Mouse (Mus musculus) embryonic facial prominence, embryonic 12.5 days (tissue): ENCODE results near the gene Pnmal2. TPM values are rescaled to one million over a fixed set of nuclear protein-coding genes. Genes with fewer than 3 reads are reported as not detected.

Source experiments
- ATAC-seq: fragments of 200-750 bp; cut with Nextera tagmentation; 2 replicates; pipeline ENCODE4 v1.8.0; 2017; ENCODE audit not compliant: insufficient number of reproducible peaks, insufficient read depth, low FRiP score, low TSS enrichment
- H3K27ac ChIP-seq: fragments of 300-500 bp; sonication (generic); 2 replicates; pipeline ENCODE4 v1.5.1; 2016; ENCODE audit warnings: mild to moderate bottlenecking
- H3K27me3 ChIP-seq: fragments of 300-500 bp; sonication (generic); 2 replicates; pipeline ENCODE4 v1.6.1; 2016; ENCODE audit warnings: mild to moderate bottlenecking, moderate library complexity
- H3K36me3 ChIP-seq: fragments of 300-500 bp; sonication (generic); 2 replicates; pipeline ENCODE4 v1.6.1; 2016; ENCODE audit warnings: mild to moderate bottlenecking
- H3K4me1 ChIP-seq: fragments of 300-500 bp; sonication (generic); 2 replicates; pipeline ENCODE4 v1.6.1; 2016
- H3K4me2 ChIP-seq: fragments of 300-500 bp; sonication (generic); replicated peaks from 2 replicates; pipeline ENCODE4 v1.6.1; 2016; ENCODE audit warnings: mild to moderate bottlenecking, moderate library complexity
- H3K4me3 ChIP-seq: fragments of 300-500 bp; sonication (generic); 2 replicates; pipeline ENCODE4 v1.5.1; 2016; ENCODE audit warnings: mild to moderate bottlenecking
- H3K9ac ChIP-seq: fragments of 300-500 bp; sonication (generic); 2 replicates; pipeline ENCODE4 v1.6.1; 2016; ENCODE audit warnings: mild to moderate bottlenecking, moderate library complexity
- H3K9me3 ChIP-seq: fragments of 300-500 bp; sonication (generic); 2 replicates; pipeline ENCODE4 v1.6.1; 2016; ENCODE audit warnings: mild to moderate bottlenecking, moderate library complexity
- WGBS: fragments of 180-500 bp; shearing (Covaris S2); methylation state at CpG from one replicate; pipeline ENCODE4 v1.1.7; 2016; 5-methylcytosine and 5-hydroxymethylcytosine counted together
- polyA plus RNA-seq: library from polyadenylated mRNA; unstranded; fragments of >200 nt; fragmentation: Nextera tagmentation; extraction: Ambion mirVana; gene quantifications from 2 replicates; pipeline ENCODE4 v1.2.1, GENCODE M21; 2016

Pnmal2 gene
- polyA plus RNA-seq, 1 experiment from 2014 or later: 16.6 TPM

DNA sequence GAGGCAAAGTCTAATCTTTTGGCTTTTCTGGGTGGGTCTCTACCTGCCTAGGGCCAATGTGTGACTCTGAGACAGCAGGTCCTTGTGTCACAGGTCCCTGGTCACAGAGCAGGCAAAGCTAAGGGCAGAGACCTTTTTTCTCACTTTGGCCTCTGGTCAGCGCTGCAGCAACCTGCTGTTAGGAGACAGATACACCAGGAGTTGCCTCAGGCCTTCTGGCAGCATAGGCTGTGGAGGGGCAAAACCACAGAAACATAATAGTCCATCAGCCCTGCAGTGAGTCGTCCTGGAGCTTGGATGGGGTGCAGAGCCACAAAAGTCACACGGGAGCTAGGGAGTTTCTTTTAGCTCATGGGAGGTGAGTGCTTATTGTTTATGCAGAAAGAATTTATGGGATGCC lies 25.8 kb upstream of the Pnmal2 start:
- Histone ChIP-seq H3K4me3 (no peak overlapping the region), H3K36me3 (peaks cover 55% of the 10 kb centered on the region), H3K9ac (0 out of 2 replicates have a peak overlapping the region, but pooled peaks have one; percentile 10), H3K9me3 (no peaks in the 10 kb centered on the region), H3K4me1 (peaks cover 47% of the 10 kb centered on the region), H3K27me3 (no peaks in the 10 kb centered on the region), H3K4me2 (no peak overlapping the region), H3K27ac (no peak overlapping the region)
- ATAC-seq: no peak
- WGBS: 75% methylated on average over 3 of the region's 3 CpGs

DNA sequence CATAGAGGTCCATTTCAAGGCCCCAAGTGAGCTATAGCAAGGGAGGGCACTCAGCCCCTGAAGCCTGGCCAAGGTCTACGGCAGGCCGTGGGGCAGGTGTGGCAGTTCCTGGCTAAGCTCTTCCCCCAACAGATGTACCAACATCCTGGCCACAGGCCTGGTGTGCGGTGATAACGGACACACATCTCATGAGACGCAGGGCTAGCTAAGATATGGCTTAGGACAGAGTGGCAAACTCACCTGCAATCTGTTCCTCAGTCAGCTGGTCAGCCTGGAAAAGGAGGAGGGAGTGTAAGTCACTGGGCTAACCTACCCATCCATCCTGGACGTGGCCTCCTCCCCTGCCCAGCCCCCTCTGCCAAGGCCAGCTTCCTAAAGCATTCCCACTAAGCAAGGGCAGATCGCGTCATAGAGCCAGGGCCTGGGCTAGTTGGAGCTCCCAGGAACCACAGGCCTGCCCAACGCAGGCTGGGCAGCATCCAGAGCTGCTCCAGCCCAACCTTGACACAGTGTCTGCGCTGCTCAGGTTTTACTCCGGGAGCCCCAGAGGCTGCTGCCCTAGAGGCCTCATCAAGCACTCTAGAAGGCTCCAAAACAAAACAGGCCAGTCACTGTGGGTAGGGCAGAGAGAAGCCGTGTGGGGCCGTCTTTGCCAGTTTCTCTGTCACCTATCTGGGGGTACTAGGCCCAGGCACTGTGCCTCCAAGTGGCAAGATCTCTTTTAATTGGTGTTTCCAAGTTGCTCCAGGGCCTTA lies 24.9 kb upstream of the Pnmal2 start:
- H3K4me3 ChIP-seq: 0 out of 2 replicates have a peak overlapping the region, but pooled peaks have one; percentile 3
- H3K4me1 ChIP-seq: peaks cover 47% of the 10 kb centered on the region
- H3K36me3 ChIP-seq: peaks cover 49% of the 10 kb centered on the region
- 78% methylated on average over 13 of the region's 13 CpGs for WGBS
- no peak for ATAC-seq
- H3K9ac ChIP-seq: peak overlapping the region; percentile 10
- H3K9me3 ChIP-seq: no peaks in the 10 kb centered on the region
- H3K27me3 ChIP-seq: no peaks in the 10 kb centered on the region
- H3K4me2 ChIP-seq: peak overlapping the region; percentile 33
- H3K27ac ChIP-seq: 0 out of 2 replicates have a peak overlapping the region, but pooled peaks have one; percentile 46

DNA sequence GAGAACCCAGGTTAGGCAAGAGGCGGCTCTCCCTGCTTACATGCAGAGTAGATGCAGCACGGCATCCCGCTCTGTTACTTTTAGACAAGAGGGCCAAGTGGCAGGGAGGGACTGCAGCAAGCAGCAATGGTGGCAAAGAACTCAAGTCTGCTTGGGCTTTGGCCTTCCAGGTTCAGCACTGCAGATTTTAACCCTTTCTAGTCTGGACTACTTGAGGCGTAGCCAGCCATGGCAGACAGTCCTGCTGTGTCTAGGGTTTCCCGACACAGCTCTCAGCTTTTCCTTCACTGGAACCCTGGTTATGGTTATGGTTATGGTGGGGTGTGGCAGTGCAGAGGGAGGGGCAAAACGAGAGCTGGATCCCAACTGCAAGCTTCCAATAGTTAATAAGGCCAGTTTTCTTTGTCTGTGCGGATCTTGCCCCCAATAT lies 24.3 kb upstream of the Pnmal2 start:
- no peaks in the 10 kb centered on the region for H3K27me3 ChIP-seq
- peaks cover 43% of the 10 kb centered on the region for H3K36me3 ChIP-seq
- no peaks in the 10 kb centered on the region for H3K9me3 ChIP-seq
- ATAC-seq: no peak
- peak overlapping the region; percentile 33 for H3K4me2 ChIP-seq
- H3K4me3 ChIP-seq: 0 out of 2 replicates have a peak overlapping the region, but pooled peaks have one; percentile 3
- H3K4me1 ChIP-seq: peaks cover 47% of the 10 kb centered on the region
- 0 out of 2 replicates have a peak overlapping the region, but pooled peaks have one; percentile 46 for H3K27ac ChIP-seq
- H3K9ac ChIP-seq: peak overlapping the region; percentile 10
- 70% methylated on average over 7 of the region's 7 CpGs for whole genome bisulfite sequencing

DNA sequence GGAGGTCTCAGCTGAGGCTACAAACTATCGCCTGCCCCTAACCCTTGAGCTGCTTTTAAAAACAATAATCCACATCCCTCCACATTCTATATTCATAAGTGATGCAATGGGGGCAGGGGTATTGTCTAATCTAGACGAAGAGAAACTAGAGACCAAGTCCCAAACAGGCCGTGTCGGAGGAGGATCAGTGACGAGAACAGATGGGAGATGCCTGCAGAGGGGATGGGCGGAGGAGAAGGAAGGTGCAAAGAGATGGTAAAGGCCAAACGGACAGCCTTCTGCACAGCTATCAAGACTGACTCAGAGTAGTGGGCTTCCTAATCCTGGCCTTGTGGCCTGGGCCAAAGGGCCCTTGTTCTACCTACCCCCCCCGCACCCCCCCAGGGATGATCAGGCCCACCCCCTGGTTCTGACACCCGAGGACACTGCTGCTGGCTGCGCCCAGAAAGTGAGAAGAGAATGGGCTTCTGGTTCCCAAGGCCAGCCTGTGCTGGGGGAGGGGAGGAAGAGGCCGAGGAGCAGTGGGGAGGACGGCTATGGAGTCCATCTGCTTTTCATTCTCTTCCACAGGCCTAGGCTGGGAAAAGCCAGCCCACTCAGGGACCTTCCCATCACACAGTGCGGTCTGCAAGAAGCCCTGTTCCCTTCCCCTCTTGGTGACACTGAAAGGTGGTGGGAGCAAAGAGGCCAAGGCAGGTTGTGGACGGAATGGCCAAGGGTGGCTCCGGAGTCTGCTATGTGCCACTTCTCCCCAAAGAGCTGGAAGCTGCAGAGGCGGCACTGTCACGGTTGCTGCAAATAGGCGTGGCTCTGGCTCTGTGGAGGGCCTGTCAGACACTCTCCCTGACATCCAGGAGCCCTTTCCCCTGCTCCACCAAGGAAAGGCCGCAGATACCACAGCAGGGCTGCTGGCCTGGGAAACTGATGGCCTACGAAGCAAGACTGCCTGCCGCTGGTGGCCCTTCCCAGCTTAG lies 23.4 kb upstream of the Pnmal2 start:
- Histone ChIP-seq H3K4me1 (peaks cover 47% of the 10 kb centered on the region), H3K36me3 (peaks cover 35% of the 10 kb centered on the region), H3K4me2 (peak overlapping the region; percentile 88), H3K4me3 (peak overlapping the region; percentile 96), H3K9me3 (no peaks in the 10 kb centered on the region), H3K9ac (peak overlapping the region; percentile 97), H3K27ac (peak overlapping the region; percentile 97), H3K27me3 (no peaks in the 10 kb centered on the region)
- peak; percentile 1; the same call in 1 of the 2 replicates for ATAC-seq
- WGBS: 30% methylated on average over 21 of the region's 21 CpGs

DNA sequence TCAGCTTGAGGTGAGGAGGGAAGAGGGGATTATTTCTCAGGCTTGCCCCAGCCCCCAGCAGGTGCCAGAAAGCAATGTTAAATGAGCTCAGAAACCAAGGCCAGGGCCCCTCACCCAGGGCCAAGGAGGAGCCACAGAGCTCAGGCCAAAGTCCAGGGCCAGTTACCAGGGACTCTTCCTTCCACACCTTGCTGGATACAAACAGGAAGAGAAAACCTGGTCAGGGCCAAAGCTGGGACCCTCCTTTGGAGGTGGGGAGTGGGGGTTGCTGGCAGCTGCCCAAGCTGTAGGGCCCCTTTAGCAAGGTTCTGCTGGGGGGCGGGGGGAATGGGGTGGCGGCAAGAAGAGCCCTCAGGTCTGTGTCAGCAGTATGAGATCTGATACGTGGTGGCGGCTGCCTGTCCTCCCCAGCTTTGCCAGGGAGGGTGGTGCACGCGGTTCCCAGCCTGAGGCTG lies 22.6 kb upstream of the Pnmal2 start:
- 33% methylated on average over 6 of the region's 6 CpGs for WGBS
- Histone ChIP-seq H3K27me3 (no peaks in the 10 kb centered on the region), H3K4me1 (peaks cover 47% of the 10 kb centered on the region), H3K36me3 (peaks cover 27% of the 10 kb centered on the region), H3K4me2 (peak overlapping the region; percentile 88), H3K27ac (peak overlapping the region; percentile 97), H3K9ac (peak overlapping the region; percentile 97), H3K4me3 (peak overlapping the region; percentile 96), H3K9me3 (no peaks in the 10 kb centered on the region)
- no peak for ATAC-seq

DNA sequence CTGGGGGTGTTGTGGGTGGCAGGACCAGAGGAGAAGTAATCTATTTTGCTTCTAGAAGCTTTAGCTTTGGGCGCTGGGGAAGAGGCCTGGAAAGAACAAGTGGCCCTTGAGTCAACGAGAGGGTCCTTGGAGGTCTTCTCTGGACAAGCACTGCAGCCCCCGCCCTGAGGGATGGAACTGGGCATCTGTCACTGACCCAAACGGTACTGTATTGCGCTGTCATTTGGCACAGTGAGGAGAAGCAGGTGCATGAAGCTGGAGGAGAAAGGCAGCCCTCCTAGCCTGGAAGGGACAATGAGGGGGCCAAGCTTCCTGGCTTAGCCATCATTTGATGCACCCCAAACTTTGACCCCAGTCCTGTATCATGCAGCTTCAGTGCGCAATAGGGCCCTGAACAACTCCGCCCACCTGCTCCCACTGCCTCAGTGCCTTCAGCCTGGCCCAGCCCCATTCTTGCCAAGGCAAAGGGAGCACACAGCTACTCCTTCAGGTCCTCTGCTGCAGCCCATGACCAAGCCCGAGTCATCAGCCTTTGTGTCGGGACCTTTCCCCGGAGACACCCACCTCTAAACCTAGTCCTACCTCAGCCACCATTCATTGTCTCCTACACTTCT lies 22.0 kb upstream of the Pnmal2 start:
- WGBS: 47% methylated on average over 10 of the region's 10 CpGs
- Histone ChIP-seq H3K4me3 (peak overlapping the region; percentile 96), H3K27ac (peak overlapping the region; percentile 97), H3K9me3 (no peaks in the 10 kb centered on the region), H3K9ac (peak overlapping the region; percentile 97), H3K4me2 (peak overlapping the region; percentile 88), H3K27me3 (no peaks in the 10 kb centered on the region), H3K4me1 (peaks cover 47% of the 10 kb centered on the region), H3K36me3 (peaks cover 21% of the 10 kb centered on the region)
- ATAC-seq: no peak

DNA sequence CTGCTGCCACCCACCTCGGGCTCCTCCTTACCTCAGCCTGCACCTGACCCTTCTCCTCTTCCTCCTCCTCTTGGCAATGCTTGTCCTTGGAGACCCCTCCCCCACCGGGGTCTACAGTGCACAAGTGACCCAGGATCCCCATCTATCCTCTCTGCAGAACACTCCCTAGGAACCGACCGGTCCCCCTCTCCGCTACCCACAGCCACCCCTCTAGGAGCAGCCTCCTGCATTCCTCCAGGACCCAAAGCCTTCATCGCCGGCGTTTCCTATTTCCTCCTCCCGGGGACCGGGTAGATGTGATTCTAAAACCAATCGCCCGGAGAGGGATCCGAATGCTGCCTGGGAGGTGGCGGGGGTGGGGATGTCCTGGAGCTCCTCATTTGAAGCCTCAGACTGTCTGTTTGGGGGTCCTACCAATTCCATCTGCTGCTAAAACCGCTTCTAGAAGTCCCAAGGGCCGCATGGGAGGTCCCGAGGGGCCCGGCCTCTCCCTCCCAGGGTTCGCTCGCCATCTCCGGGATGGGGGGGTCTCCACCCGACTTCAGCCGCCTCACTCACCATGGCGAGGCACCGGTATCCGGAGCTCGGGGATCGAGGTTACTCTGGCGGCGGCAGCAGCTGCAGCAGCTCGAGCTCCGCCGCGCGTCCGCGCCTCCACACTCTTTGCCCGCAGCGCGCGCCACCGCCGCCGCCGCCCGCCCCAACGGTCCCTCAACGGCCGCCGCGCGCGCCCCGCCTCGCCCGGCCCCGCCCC lies 21.0 kb upstream of the Pnmal2 start:
- peak overlapping the region; percentile 96 for H3K4me3 ChIP-seq
- peaks cover 11% of the 10 kb centered on the region for H3K36me3 ChIP-seq
- H3K9me3 ChIP-seq: no peaks in the 10 kb centered on the region
- WGBS: under 1% methylated on average over 57 of the region's 57 CpGs
- peak overlapping the region; percentile 97 for H3K27ac ChIP-seq
- no peaks in the 10 kb centered on the region for H3K27me3 ChIP-seq
- H3K4me2 ChIP-seq: peak overlapping the region; percentile 88
- no peak for ATAC-seq
- H3K4me1 ChIP-seq: peaks cover 45% of the 10 kb centered on the region
- peak overlapping the region; percentile 97 for H3K9ac ChIP-seq

DNA sequence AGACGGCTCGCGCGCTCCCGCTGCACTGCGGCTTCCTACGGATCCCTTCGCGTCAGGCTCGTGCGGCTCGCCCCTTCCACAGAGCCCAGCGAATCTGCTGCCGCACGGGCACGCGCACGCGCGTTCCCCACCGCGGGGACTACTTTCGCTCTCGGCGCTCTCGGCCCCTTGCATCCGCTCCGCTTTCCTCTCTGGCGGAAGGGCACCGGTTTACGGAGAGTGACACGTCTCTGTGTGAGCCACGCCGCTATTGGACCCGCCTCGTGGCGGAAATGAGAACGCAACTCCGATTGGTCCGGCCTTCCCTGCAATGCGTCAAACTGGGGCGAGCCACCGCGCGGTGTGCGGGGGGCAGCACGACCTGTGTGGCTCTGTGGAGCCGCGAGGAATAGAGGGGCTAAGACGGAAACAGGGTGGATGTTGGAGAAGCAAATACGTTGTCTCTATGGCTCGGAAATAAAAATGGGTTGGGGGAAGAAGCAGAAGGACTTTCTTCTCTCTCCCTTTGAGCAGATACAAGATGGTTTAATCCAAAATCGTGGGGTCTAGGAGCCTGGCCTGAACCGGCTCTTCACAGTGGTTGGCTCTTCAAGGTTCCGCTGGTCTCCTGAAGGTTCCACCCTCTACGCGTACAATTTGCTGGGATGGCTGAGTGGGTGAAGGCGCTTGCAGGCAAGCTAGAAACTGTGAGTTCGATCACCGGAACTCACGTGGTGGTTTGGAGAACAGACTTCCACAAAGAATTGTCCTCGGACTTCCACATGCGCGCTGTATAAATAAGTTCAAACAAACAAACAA lies 20.2 kb upstream of the Pnmal2 start, which contains the start of gene Calm3:
Calm3 (minus strand) TSS at position 78 of the 798 bp plus-strand sequence.
- WGBS: 2% methylated on average over 64 of the region's 64 CpGs
- peaks cover 38% of the 10 kb centered on the region for H3K4me1 ChIP-seq
- H3K4me3 ChIP-seq: peak within 1 kb of the TSS; percentile 96
- H3K9ac ChIP-seq: peak within 1 kb of the TSS; percentile 97
- peak; percentile 87 for ATAC-seq
- no peaks in the 10 kb centered on the region for H3K27me3 ChIP-seq
- H3K9me3 ChIP-seq: no peaks in the 10 kb centered on the region
- peaks cover 4% of the 10 kb centered on the region for H3K36me3 ChIP-seq
- H3K4me2 ChIP-seq: peak within 1 kb of the TSS; percentile 88
- peak within 1 kb of the TSS; percentile 97 for H3K27ac ChIP-seq

DNA sequence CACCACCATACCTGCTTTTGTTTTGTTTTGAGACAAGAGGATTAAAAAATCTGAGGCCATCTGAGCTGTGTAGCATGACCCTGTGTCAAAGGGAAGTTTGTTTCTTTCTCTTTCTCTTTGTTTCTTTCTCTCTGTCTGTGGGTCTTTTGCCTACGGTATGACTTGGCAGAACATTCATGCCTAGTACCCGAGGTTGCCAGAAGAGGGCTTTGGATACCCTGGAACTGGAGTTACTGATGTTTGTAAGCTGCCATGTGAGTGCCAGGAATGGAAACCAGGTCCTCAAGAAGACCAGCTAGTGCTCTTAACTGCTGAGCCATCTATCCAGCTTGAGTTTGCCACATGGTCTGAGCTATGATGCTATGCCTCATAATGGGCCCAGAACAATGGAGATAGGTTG lies 16.1 kb upstream of the Pnmal2 start:
- H3K4me2 ChIP-seq: no peak overlapping the region
- 53% methylated on average over 2 of the region's 2 CpGs for WGBS
- H3K4me1 ChIP-seq: no peaks in the 10 kb centered on the region
- H3K27ac ChIP-seq: no peak overlapping the region
- no peaks in the 10 kb centered on the region for H3K9me3 ChIP-seq
- H3K9ac ChIP-seq: no peak overlapping the region
- no peaks in the 10 kb centered on the region for H3K27me3 ChIP-seq
- no peak overlapping the region for H3K4me3 ChIP-seq
- no peaks in the 10 kb centered on the region for H3K36me3 ChIP-seq
- ATAC-seq: no peak

DNA sequence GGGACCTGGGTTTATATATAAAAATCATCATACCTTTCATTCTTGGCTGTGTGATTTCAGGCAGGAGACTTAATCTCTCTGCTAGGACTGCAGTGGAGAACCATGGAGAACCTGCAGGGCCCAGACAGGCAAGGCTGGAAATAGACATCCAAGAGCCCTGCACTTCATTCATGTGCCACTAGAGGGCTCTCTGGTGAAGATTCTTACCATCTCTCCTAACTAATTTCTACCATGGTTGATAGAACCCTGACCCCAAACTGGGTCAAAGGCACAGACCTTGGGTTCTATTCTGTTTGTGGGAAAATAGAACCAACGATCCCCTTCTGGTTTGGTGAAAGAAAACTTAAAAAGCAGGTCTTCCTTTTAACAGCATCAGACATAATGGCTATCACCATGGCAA lies 13.6 kb upstream of the Pnmal2 start:
- Histone ChIP-seq H3K9me3 (no peaks in the 10 kb centered on the region), H3K4me3 (no peak overlapping the region), H3K27me3 (no peaks in the 10 kb centered on the region), H3K36me3 (no peaks in the 10 kb centered on the region), H3K27ac (no peak overlapping the region), H3K4me1 (no peaks in the 10 kb centered on the region), H3K9ac (no peak overlapping the region), H3K4me2 (no peak overlapping the region)
- ATAC-seq: no peak
- 5% methylated on average over 1 of the region's 1 CpGs for WGBS
